Mouse (Mus musculus) embryonic facial prominence, embryonic 14.5 days (tissue): Measurements from ENCODE around the gene Dynlrb2. TPM values are rescaled to one million over a fixed set of nuclear protein-coding genes. Genes with fewer than 3 reads are reported as not detected.

ENCODE experiments used
- ATAC-seq: fragments of 200-750 bp; cut with Nextera tagmentation; 2 replicates; pipeline ENCODE4 v1.8.0; 2017; ENCODE audit warnings: low read depth, moderate number of reproducible peaks, moderate TSS enrichment
- DNase-seq: peaks from one replicate; pipeline ENCODE4 v3.0.0-alpha.2; 2015; ENCODE audit warnings: low spot score
- H3K27ac ChIP-seq: fragments of 300-500 bp; sonication (generic); replicated peaks from 2 replicates; pipeline ENCODE4 v1.5.1; 2014; ENCODE audit warnings: low read depth, mild to moderate bottlenecking, low read length, moderate library complexity
- H3K27me3 ChIP-seq: fragments of 300-500 bp; sonication (generic); replicated peaks from 2 replicates; pipeline ENCODE4 v1.6.1; 2014; ENCODE audit warnings: low read length; ENCODE audit not compliant: control insufficient read depth, insufficient read depth
- H3K36me3 ChIP-seq: fragments of 300-500 bp; sonication (generic); 2 replicates; pipeline ENCODE4 v1.6.1; 2014; ENCODE audit warnings: low read length, mixed read lengths; ENCODE audit not compliant: control insufficient read depth, insufficient read depth
- H3K4me1 ChIP-seq: fragments of 300-500 bp; sonication (generic); 2 replicates; pipeline ENCODE4 v1.6.1; 2014; ENCODE audit warnings: antibody characterized with exemption, low read length; ENCODE audit not compliant: control insufficient read depth, insufficient read depth
- H3K4me2 ChIP-seq: fragments of 300-500 bp; sonication (generic); 2 replicates; pipeline ENCODE4 v1.6.1; 2014; ENCODE audit warnings: low read depth, mild to moderate bottlenecking, low read length, moderate library complexity, mixed read lengths
- H3K4me3 ChIP-seq: fragments of 300-500 bp; sonication (generic); 2 replicates; pipeline ENCODE4 v1.5.1; 2014; ENCODE audit warnings: low read depth, mild to moderate bottlenecking, low read length
- H3K9ac ChIP-seq: fragments of 300-500 bp; sonication (generic); 2 replicates; pipeline ENCODE4 v1.6.1; 2014; ENCODE audit warnings: low read depth, mild to moderate bottlenecking, low read length, moderate library complexity, mixed read lengths
- H3K9me3 ChIP-seq: fragments of 300-500 bp; sonication (generic); 2 replicates; pipeline ENCODE4 v1.6.1; 2016; ENCODE audit warnings: low read length; ENCODE audit not compliant: control insufficient read depth
- WGBS: fragments of 180-500 bp; shearing (Covaris S2); extraction: QIAGEN DNeasy Blood & Tissue Kit; methylation state at CpG from one replicate; pipeline ENCODE4 v1.1.7; 2014; 5-methylcytosine and 5-hydroxymethylcytosine counted together
- polyA plus RNA-seq: library from polyadenylated mRNA; unstranded; fragments of >200 nt; fragmentation: Nextera tagmentation; extraction: Ambion mirVana; gene quantifications from 2 replicates; pipeline ENCODE4 v1.2.1, GENCODE M21; 2014

Gene Dynlrb2
- polyA plus RNA-seq, 1 experiment from 2014 or later, result 52.2 TPM

- no peak overlapping the region for H3K9ac ChIP-seq
- H3K4me3 ChIP-seq, result no peak overlapping the region
- H3K27ac ChIP-seq, result no peak overlapping the region
- no peaks in the 10 kb centered on the region for H3K4me1 ChIP-seq
- WGBS, result 83% methylated on average over 3 of the region's 3 CpGs
- DNase-seq (no peak), ATAC-seq (no peak)
- no peaks in the 10 kb centered on the region for H3K9me3 ChIP-seq
- H3K4me2 ChIP-seq, result no peak overlapping the region
- H3K27me3 ChIP-seq, result no peaks in the 10 kb centered on the region
- no peaks in the 10 kb centered on the region for H3K36me3 ChIP-seq
These were observed 48.0 kb downstream of the Dynlrb2 start for GRCm38 (mm10) chr8:116552778-116553177.

Other genes starting within 250 kb of the Dynlrb2 start
- 9.3 and 11.4 TPM in 2 replicates for gene Cdyl2, start 228.0 kb downstream of the Dynlrb2 start, polyA plus RNA-seq